20 mouse cellular contexts compared by ENCODE assay signal in genomic region chr6:11773992-11774391, GRCm38 (mm10).
DNase-seq lines count a peak whose midpoint lies in the region; ATAC-seq and TF ChIP-seq lines count a peak whose summit lies in the region.
"Had no signal": no experiment of that assay in that cellular context is flagged by ENCODE, and none has a peak within 500 bp of the region (broad histone marks: within the 10 kb centered on the region; RNA-seq: fewer than 3 reads in every experiment).

No protein-coding gene starts in this region.

- peak; percentile 11 for DNase-seq in CD4-positive, CD25-positive, alpha-beta regulatory T cell, adult 2 months (ENCODE audit: low read depth, low spot score)
- DNase-seq in thymus, adult 2 months, result peak; percentile 5
- no peak for DNase-seq in thymus, adult 18-20 months
- peak; percentile 16 for DNase-seq in induced T-regulatory cell, adult 2 months (ENCODE audit: low read depth)
- no peak for DNase-seq in yolk sac, embryonic 10.5 days (ENCODE audit: low spot score)
- DNase-seq in heart, adult 8-10 months (ENCODE audit: low spot score), result no peak
- DNase-seq: cerebellum, adult 9-10 months; forebrain, postnatal 0 days; gastrocnemius, postnatal 36 days; lung, adult 18-20 months; lung, postnatal 36 days; right cerebral cortex, postnatal 25 days had no signal

- no peak overlapping the region for H3K27ac ChIP-seq in thymus, adult 2 months (ENCODE audit: control insufficient read depth, insufficient read depth, low read length)
- H3K27ac ChIP-seq in midbrain, embryonic 15.5 days, result no peak overlapping the region
- H3K27ac ChIP-seq: heart, embryonic 13.5 days; limb, embryonic 15.5 days; stomach, embryonic 15.5 days had no signal

- no peak for TF ChIP-seq CTCF in thymus, adult 2 months (IDR thresholded peaks at IDR 0.05; ENCODE audit: borderline replicate concordance, control insufficient read depth, extremely low read depth, insufficient read depth, low read length, poor library complexity)

- TF ChIP-seq POLR2A in thymus, adult 2 months (IDR thresholded peaks at IDR 0.05; ENCODE audit: control insufficient read depth, extremely low read depth, insufficient read depth, low read length, poor library complexity), result no peak

- H3K9ac ChIP-seq in midbrain, embryonic 15.5 days, result no peak overlapping the region
- H3K9ac ChIP-seq: forebrain, postnatal 0 days; heart, embryonic 13.5 days; limb, embryonic 15.5 days; stomach, embryonic 15.5 days had no signal

- WGBS in thymus, adult 2 months, result 86% methylated on average over 3 of the region's 3 CpGs
- WGBS in midbrain, embryonic 15.5 days, result 75% methylated on average over 3 of the region's 3 CpGs

- no peaks in the 10 kb centered on the region for H3K27me3 ChIP-seq in thymus, adult 2 months (ENCODE audit: control insufficient read depth, insufficient read depth, low read length)
- H3K27me3 ChIP-seq in midbrain, embryonic 15.5 days (replicated peaks), result no peaks in the 10 kb centered on the region
- H3K27me3 ChIP-seq: heart, embryonic 13.5 days; limb, embryonic 15.5 days; stomach, embryonic 15.5 days had no signal

- no peak for ATAC-seq in CD4-positive, CD25-positive, alpha-beta regulatory T cell, adult 4 months
- ATAC-seq in midbrain, embryonic 15.5 days (replicated peaks), result no peak
- ATAC-seq: forebrain, postnatal 0 days; hindbrain, embryonic 16.5 days; intestine, postnatal 0 days had no signal

- H3K4me2 ChIP-seq in midbrain, embryonic 15.5 days, result no peak overlapping the region
- H3K4me2 ChIP-seq: heart, embryonic 13.5 days; limb, embryonic 15.5 days; stomach, embryonic 15.5 days had no signal

- no peak overlapping the region for H3K4me3 ChIP-seq in thymus, adult 2 months (ENCODE audit: control insufficient read depth, insufficient read depth, low read length)
- no peak overlapping the region for H3K4me3 ChIP-seq in midbrain, embryonic 15.5 days
- H3K4me3 ChIP-seq: heart, embryonic 13.5 days; limb, embryonic 15.5 days; stomach, embryonic 15.5 days had no signal

- H3K9me3 ChIP-seq in midbrain, embryonic 15.5 days, result no peaks in the 10 kb centered on the region
- H3K9me3 ChIP-seq: G1E; heart, embryonic 13.5 days; limb, embryonic 15.5 days; stomach, embryonic 15.5 days had no signal

- H3K36me3 ChIP-seq in thymus, adult 2 months (ENCODE audit: control insufficient read depth, insufficient read depth, low read length), result no peaks in the 10 kb centered on the region
- no peaks in the 10 kb centered on the region for H3K36me3 ChIP-seq in midbrain, embryonic 15.5 days (replicated peaks)
- H3K36me3 ChIP-seq: G1E; heart, embryonic 13.5 days; limb, embryonic 15.5 days; stomach, embryonic 15.5 days had no signal

- H3K4me1 ChIP-seq in thymus, adult 2 months (replicated peaks; ENCODE audit: control insufficient read depth, insufficient read depth, low read length), result no peaks in the 10 kb centered on the region
- no peaks in the 10 kb centered on the region for H3K4me1 ChIP-seq in midbrain, embryonic 15.5 days
- H3K4me1 ChIP-seq: heart, embryonic 13.5 days; limb, embryonic 15.5 days; stomach, embryonic 15.5 days had no signal

Comparison
In these comparisons a context has a peak if more than half of its experiments do, and no peak if none do; other contexts are left out.
1. DNase-seq: peak in CD4-positive, CD25-positive, alpha-beta regulatory T cell, adult 2 months (single experiment), thymus, adult 2 months (single experiment) and induced T-regulatory cell, adult 2 months (single experiment); none in thymus, adult 18-20 months (0 of 2), yolk sac, embryonic 10.5 days (single experiment) and heart, adult 8-10 months (single experiment).